Mouse (Mus musculus) liver, postnatal 0 days (tissue): ENCODE measurements around the gene Gramd4. TPM values are rescaled to one million over a fixed set of nuclear protein-coding genes. Genes with fewer than 3 reads are reported as not detected.
"Not testable (repeated sequence)": the region's sequence is repeated elsewhere in the genome, so short reads cannot be mapped to it uniquely, and the experiment has no call there.

ENCODE experiments used
- ATAC-seq: fragments of 200-750 bp; cut with Nextera tagmentation; 2 replicates; pipeline ENCODE4 v1.8.0; 2017; ENCODE audit warnings: mild to moderate bottlenecking, moderate library complexity
- DNase-seq: peaks from one replicate; pipeline ENCODE4 v3.0.0-alpha.2; 2016
- H3K27ac ChIP-seq: fragments of 300-500 bp; sonication (generic); 2 replicates; pipeline ENCODE4 v1.5.1; 2014; ENCODE audit warnings: antibody characterized with exemption, moderate library complexity, mild to moderate bottlenecking, low read depth
- H3K27me3 ChIP-seq: fragments of 300-500 bp; sonication (generic); 2 replicates; pipeline ENCODE4 v1.6.1; 2014; ENCODE audit warnings: low read length, control low read depth, mixed read lengths; ENCODE audit not compliant: insufficient read depth
- H3K36me3 ChIP-seq: fragments of 300-500 bp; sonication (generic); replicated peaks from 2 replicates; pipeline ENCODE4 v1.6.1; 2014; ENCODE audit warnings: mild to moderate bottlenecking, control low read depth, low read length, moderate library complexity, mixed read lengths; ENCODE audit not compliant: insufficient read depth
- H3K4me1 ChIP-seq: fragments of 300-500 bp; sonication (generic); 2 replicates; pipeline ENCODE4 v1.6.1; 2014; ENCODE audit warnings: antibody characterized with exemption, mild to moderate bottlenecking, control low read depth; ENCODE audit not compliant: insufficient read depth
- H3K4me2 ChIP-seq: fragments of 300-500 bp; sonication (generic); 2 replicates; pipeline ENCODE4 v1.6.1; 2014; ENCODE audit warnings: low read depth, mild to moderate bottlenecking, low read length, moderate library complexity, mixed read lengths
- H3K4me3 ChIP-seq: fragments of 300-500 bp; sonication (generic); 2 replicates; pipeline ENCODE4 v1.5.1; 2014; ENCODE audit warnings: low read depth, low read length
- H3K9ac ChIP-seq: fragments of 300-500 bp; sonication (generic); replicated peaks from 2 replicates; pipeline ENCODE4 v1.6.1; 2014; ENCODE audit warnings: mild to moderate bottlenecking, moderate library complexity
- H3K9me3 ChIP-seq: fragments of 300-500 bp; sonication (generic); 2 replicates; pipeline ENCODE4 v1.6.1; 2016; ENCODE audit warnings: mild to moderate bottlenecking, control low read depth, low read length, mixed read lengths
- CTCF ChIP-seq: sonication (generic); IDR thresholded peaks from 2 replicates; pipeline ENCODE4 v1.5.1; 2016; ENCODE audit warnings: antibody characterized with exemption, low read depth
- EP300 ChIP-seq: IDR thresholded peaks from 2 replicates; pipeline ENCODE4 v1.6.1; 2016; ENCODE audit warnings: antibody characterized with exemption, low read depth, mild to moderate bottlenecking
- WGBS: fragments of 180-500 bp; shearing (Covaris S2); extraction: QIAGEN DNeasy Blood & Tissue Kit; methylation state at CpG from one replicate; pipeline ENCODE4 v1.1.7; 2014; ENCODE audit not compliant: insufficient replicate concordance; 5-methylcytosine and 5-hydroxymethylcytosine counted together
- polyA plus RNA-seq: library from polyadenylated mRNA; unstranded; fragments of >200 nt; fragmentation: Nextera tagmentation; extraction: Ambion mirVana; gene quantifications from 2 replicates; pipeline ENCODE4 v1.2.1, GENCODE M21; 2015

Gene Gramd4
- polyA plus RNA-seq, 1 experiment from 2014 or later: 3.7 TPM

GRCm38 (mm10) chr15:86175253-86176050 lies 118.0 kb downstream of the Gramd4 start:
- WGBS: 59% methylated on average over 3 of the region's 3 CpGs
- TF ChIP-seq EP300 (no peak), CTCF (no peak)
- Histone ChIP-seq H3K4me1 (peaks cover 34% of the 10 kb centered on the region), H3K9ac (no peak overlapping the region), H3K36me3 (no peaks in the 10 kb centered on the region), H3K9me3 (no peaks in the 10 kb centered on the region), H3K4me2 (no peak overlapping the region), H3K27ac (peak overlapping the region; percentile 44; the same call in 1 of the 2 replicates), H3K4me3 (no peak overlapping the region), H3K27me3 (no peaks in the 10 kb centered on the region)
- DNase-seq (no peak), ATAC-seq (peak; percentile 84)

- H3K4me1 ChIP-seq: peaks cover 34% of the 10 kb centered on the region
- H3K4me3 ChIP-seq: no peak overlapping the region
- no peak for TF ChIP-seq EP300
- no peak for TF ChIP-seq CTCF
- DNase-seq (no peak), ATAC-seq (no peak)
- H3K36me3 ChIP-seq: no peaks in the 10 kb centered on the region
- H3K9ac ChIP-seq: no peak overlapping the region
- no peaks in the 10 kb centered on the region for H3K9me3 ChIP-seq
- H3K27ac ChIP-seq: 0 out of 2 replicates have a peak overlapping the region, but pooled peaks have one; percentile 44
- 80% methylated on average over 10 of the region's 10 CpGs for WGBS
- no peaks in the 10 kb centered on the region for H3K27me3 ChIP-seq
- no peak overlapping the region for H3K4me2 ChIP-seq
Measured at GRCm38 (mm10) chr15:86176166-86176565, 118.7 kb downstream of the Gramd4 start.

GRCm38 (mm10) chr15:86176771-86177702 lies 119.5 kb downstream of the Gramd4 start:
- DNase-seq (no peak), ATAC-seq (no peak)
- Histone ChIP-seq H3K4me3 (no peak overlapping the region), H3K27me3 (no peaks in the 10 kb centered on the region), H3K9me3 (no peaks in the 10 kb centered on the region), H3K9ac (no peak overlapping the region), H3K27ac (no peak overlapping the region), H3K36me3 (no peaks in the 10 kb centered on the region), H3K4me1 (peaks cover 34% of the 10 kb centered on the region), H3K4me2 (no peak overlapping the region)
- TF ChIP-seq EP300 (no peak), CTCF (no peak)
- 64% methylated on average over 21 of the region's 22 CpGs for WGBS

- ATAC-seq, H3K4me2 ChIP-seq, H3K36me3 ChIP-seq, H3K9me3 ChIP-seq, H3K9ac ChIP-seq, H3K27me3 ChIP-seq, H3K27ac ChIP-seq, H3K4me3 ChIP-seq, DNase-seq: not testable (repeated sequence)
- 75% methylated on average over 1 of the region's 2 CpGs for WGBS
- H3K4me1 ChIP-seq: peaks cover 37% of the 10 kb centered on the region
Measured at GRCm38 (mm10) chr15:86177703-86178251, 120.3 kb downstream of the Gramd4 start.

GRCm38 (mm10) chr15:86178594-86178993 lies 121.1 kb downstream of the Gramd4 start:
- no peak for ATAC-seq
- Histone ChIP-seq H3K4me2 (no peak overlapping the region), H3K4me3 (no peak overlapping the region), H3K9ac (no peak overlapping the region), H3K27ac (no peak overlapping the region), H3K4me1 (peaks cover 31% of the 10 kb centered on the region), H3K9me3 (no peaks in the 10 kb centered on the region), H3K36me3 (no peaks in the 10 kb centered on the region), H3K27me3 (no peaks in the 10 kb centered on the region)
- no peak for DNase-seq
- 86% methylated on average over 6 of the region's 6 CpGs for WGBS
- no peak for TF ChIP-seq CTCF
- no peak for TF ChIP-seq EP300

GRCm38 (mm10) chr15:86180427-86180826 lies 122.9 kb downstream of the Gramd4 start:
- H3K4me3 ChIP-seq: no peak overlapping the region
- H3K36me3 ChIP-seq: no peaks in the 10 kb centered on the region
- no peaks in the 10 kb centered on the region for H3K27me3 ChIP-seq
- H3K9me3 ChIP-seq: no peaks in the 10 kb centered on the region
- H3K9ac ChIP-seq: no peak overlapping the region
- peak overlapping the region; percentile 19; the same call in 1 of the 2 replicates for H3K27ac ChIP-seq
- no peak for DNase-seq
- TF ChIP-seq EP300: no peak
- no peak for TF ChIP-seq CTCF
- peaks cover 21% of the 10 kb centered on the region for H3K4me1 ChIP-seq
- WGBS: 45% methylated on average over 4 of the region's 4 CpGs
- ATAC-seq: no peak
- H3K4me2 ChIP-seq: no peak overlapping the region

GRCm38 (mm10) chr15:86181321-86181720 lies 123.8 kb downstream of the Gramd4 start:
- H3K4me3 ChIP-seq, DNase-seq, H3K9ac ChIP-seq, H3K36me3 ChIP-seq, ATAC-seq, H3K9me3 ChIP-seq, H3K27me3 ChIP-seq: not testable (repeated sequence)
- H3K4me1 ChIP-seq: peaks cover 21% of the 10 kb centered on the region
- 0 out of 2 replicates have a peak overlapping the region, but pooled peaks have one; percentile 1 for H3K4me2 ChIP-seq
- peak overlapping the region; percentile 92 for H3K27ac ChIP-seq
- WGBS: 80% methylated on average over 3 of the region's 3 CpGs
